Mouse (Mus musculus) stomach, postnatal 0 days (tissue): ENCODE measurements around the gene Utrn. TPM values are rescaled to one million over a fixed set of nuclear protein-coding genes. Genes with fewer than 3 reads are reported as not detected.

Experiments used
- ATAC-seq: fragments of 200-750 bp; cut with Nextera tagmentation; 2 replicates; pipeline ENCODE4 v1.8.0; 2017; ENCODE audit not compliant: low FRiP score, low TSS enrichment
- DNase-seq: peaks from one replicate; pipeline ENCODE4 v3.0.0-alpha.2; 2016; ENCODE audit warnings: low spot score
- H3K27ac ChIP-seq: fragments of 300-500 bp; sonication (generic); replicated peaks from 2 replicates; pipeline ENCODE4 v1.5.1; 2014; ENCODE audit warnings: mild to moderate bottlenecking, control low read depth
- H3K27me3 ChIP-seq: fragments of 300-500 bp; sonication (generic); 2 replicates; pipeline ENCODE4 v1.6.1; 2014; ENCODE audit warnings: low read length; ENCODE audit not compliant: control insufficient read depth, insufficient read depth
- H3K36me3 ChIP-seq: fragments of 300-500 bp; sonication (generic); 2 replicates; pipeline ENCODE4 v1.6.1; 2014; ENCODE audit warnings: low read length, mixed read lengths; ENCODE audit not compliant: control insufficient read depth, insufficient read depth
- H3K4me1 ChIP-seq: fragments of 300-500 bp; sonication (generic); replicated peaks from 2 replicates; pipeline ENCODE4 v1.6.1; 2014; ENCODE audit warnings: antibody characterized with exemption; ENCODE audit not compliant: control insufficient read depth, insufficient read depth
- H3K4me2 ChIP-seq: fragments of 300-500 bp; sonication (generic); replicated peaks from 2 replicates; pipeline ENCODE4 v1.6.1; 2014; ENCODE audit warnings: low read depth, mild to moderate bottlenecking, control low read depth, moderate library complexity
- H3K4me3 ChIP-seq: fragments of 300-500 bp; sonication (generic); 2 replicates; pipeline ENCODE4 v1.5.1; 2014; ENCODE audit warnings: low read depth, low read length, control low read depth
- H3K9ac ChIP-seq: fragments of 300-500 bp; sonication (generic); 2 replicates; pipeline ENCODE4 v1.6.1; 2014; ENCODE audit warnings: mild to moderate bottlenecking, low read length, control low read depth, mixed read lengths
- H3K9me3 ChIP-seq: fragments of 300-500 bp; sonication (generic); 2 replicates; pipeline ENCODE4 v1.6.1; 2016; ENCODE audit warnings: low read length; ENCODE audit not compliant: control insufficient read depth
- CTCF ChIP-seq: IDR thresholded peaks from 2 replicates; pipeline ENCODE4 v1.5.1; 2016; ENCODE audit warnings: antibody characterized with exemption, low read depth, mild to moderate bottlenecking, moderate library complexity
- EP300 ChIP-seq: optimal IDR thresholded peaks from 2 replicates; pipeline ENCODE3; 2016; ENCODE audit warnings: antibody characterized with exemption
- WGBS: fragments of 180-500 bp; shearing (Covaris S2); extraction: QIAGEN DNeasy Blood & Tissue Kit; methylation state at CpG from one replicate; pipeline ENCODE4 v1.1.7; 2014; 5-methylcytosine and 5-hydroxymethylcytosine counted together
- polyA plus RNA-seq: library from polyadenylated mRNA; unstranded; fragments of >200 nt; fragmentation: Nextera tagmentation; extraction: Ambion mirVana; gene quantifications from 2 replicates; pipeline ENCODE4 v1.2.1, GENCODE M21; 2015

Utrn gene
- polyA plus RNA-seq, 1 experiment from 2014 or later: 40.4 TPM

DNA sequence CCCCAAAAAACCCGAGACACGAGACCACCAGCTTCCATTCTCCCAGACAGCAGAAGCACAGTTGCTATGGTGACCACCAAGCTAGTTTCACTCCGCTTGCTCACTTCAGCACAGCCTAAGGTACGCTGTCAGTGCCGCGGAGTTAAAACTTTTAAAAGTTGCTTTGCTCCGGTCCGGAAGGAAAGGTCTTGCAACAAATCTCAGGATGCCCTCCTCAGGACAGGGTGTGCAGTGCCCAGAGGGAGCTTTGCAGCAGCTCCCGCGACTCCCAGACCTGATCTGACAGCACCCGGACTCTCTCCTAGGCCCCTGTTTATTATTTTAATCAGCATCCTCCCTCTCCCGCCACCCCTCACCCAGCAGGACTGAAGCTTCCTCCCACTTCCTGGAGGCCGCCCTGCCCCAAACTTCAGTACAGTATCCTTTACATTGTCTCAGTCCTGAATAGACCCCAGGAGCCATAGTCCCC is 320.5 kb downstream of the Utrn start:
- Histone ChIP-seq H3K4me1 (no peaks in the 10 kb centered on the region; the same call in 1 of the 2 replicates), H3K27ac (peak overlapping the region; percentile 58), H3K36me3 (no peaks in the 10 kb centered on the region), H3K4me2 (peak overlapping the region; percentile 63), H3K4me3 (peak overlapping the region; percentile 36), H3K27me3 (no peaks in the 10 kb centered on the region), H3K9me3 (no peaks in the 10 kb centered on the region), H3K9ac (peak overlapping the region; percentile 48)
- TF ChIP-seq CTCF (peak; percentile 46; the same call in 1 of the 2 replicates), EP300 (no peak)
- ATAC-seq: peak; percentile 53; the same call in 1 of the 2 replicates
- peak; percentile 24 for DNase-seq
- under 1% methylated on average over 13 of the region's 13 CpGs for WGBS

DNA sequence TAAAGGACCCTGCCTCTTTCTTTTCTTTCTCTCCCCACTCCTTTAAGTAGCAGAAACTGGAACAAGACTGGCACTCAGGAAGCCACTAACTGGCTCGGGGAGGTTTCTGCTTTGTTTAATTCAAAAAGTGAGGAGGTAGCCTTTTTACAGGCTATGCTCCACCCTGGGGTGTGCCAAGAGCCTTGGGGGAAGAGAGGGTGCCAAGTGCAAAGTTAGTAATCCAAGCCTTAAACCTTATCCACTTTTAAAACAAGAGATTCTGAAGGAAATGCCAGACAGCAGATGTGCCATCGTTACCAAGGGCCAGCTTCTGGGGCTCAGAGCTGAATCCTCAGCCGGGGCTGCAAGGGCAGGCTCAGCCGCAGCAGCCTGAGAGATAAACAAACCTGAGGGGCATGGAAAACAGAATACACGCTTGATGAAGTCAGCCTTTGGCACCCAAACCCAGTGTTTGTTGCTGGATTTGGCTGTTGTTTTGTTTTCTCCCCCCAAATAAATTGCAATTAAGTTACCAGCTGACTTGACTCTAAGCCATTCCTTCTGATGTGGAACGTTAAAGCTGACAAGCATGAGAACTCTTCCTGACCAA is 322.0 kb downstream of the Utrn start:
- H3K4me3 ChIP-seq: peak overlapping the region; percentile 22
- TF ChIP-seq EP300 (no peak), CTCF (no peak)
- H3K9ac ChIP-seq: no peak overlapping the region; the same call in 1 of the 2 replicates

DNA sequence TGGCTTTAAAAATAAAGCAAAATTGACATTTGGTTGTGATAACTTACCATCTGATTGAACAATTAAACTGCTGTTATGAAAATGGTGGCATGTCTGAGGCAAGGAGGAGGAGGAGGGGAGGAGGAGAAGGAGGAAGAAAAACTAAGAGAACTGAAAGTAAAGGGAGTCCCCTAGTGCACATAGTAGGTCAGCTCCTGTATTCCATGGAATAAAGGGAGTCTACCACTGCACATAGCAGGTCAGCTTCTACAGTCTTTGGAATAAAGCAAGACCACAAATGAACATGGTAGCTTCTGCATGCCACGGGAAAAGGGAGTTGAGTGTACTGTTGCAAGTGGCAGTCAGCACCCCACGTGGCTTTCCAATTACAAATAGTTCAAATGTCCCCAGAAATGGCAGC is 323.7 kb downstream of the Utrn start:
- Histone ChIP-seq H3K9ac (no peak overlapping the region), H3K4me2 (no peak overlapping the region), H3K4me3 (no peak overlapping the region), H3K9me3 (no peaks in the 10 kb centered on the region), H3K4me1 (no peaks in the 10 kb centered on the region; the same call in 1 of the 2 replicates), H3K27ac (no peak overlapping the region), H3K27me3 (no peaks in the 10 kb centered on the region), H3K36me3 (no peaks in the 10 kb centered on the region)
- ATAC-seq (no peak), DNase-seq (no peak)
- 78% methylated on average over 2 of the region's 2 CpGs for WGBS
- TF ChIP-seq CTCF (no peak), EP300 (no peak)

More for the DNA sequence above, 322.0 kb downstream of the Utrn start:
- no peak for ATAC-seq
- Histone ChIP-seq H3K27me3 (no peaks in the 10 kb centered on the region), H3K4me1 (no peaks in the 10 kb centered on the region; the same call in 1 of the 2 replicates), H3K27ac (no peak overlapping the region), H3K36me3 (no peaks in the 10 kb centered on the region), H3K9me3 (no peaks in the 10 kb centered on the region), H3K4me2 (peak overlapping the region; percentile 24; the same call in 1 of the 2 replicates)
- WGBS: 14% methylated on average over 6 of the region's 6 CpGs
- peak; percentile 18 for DNase-seq

DNA sequence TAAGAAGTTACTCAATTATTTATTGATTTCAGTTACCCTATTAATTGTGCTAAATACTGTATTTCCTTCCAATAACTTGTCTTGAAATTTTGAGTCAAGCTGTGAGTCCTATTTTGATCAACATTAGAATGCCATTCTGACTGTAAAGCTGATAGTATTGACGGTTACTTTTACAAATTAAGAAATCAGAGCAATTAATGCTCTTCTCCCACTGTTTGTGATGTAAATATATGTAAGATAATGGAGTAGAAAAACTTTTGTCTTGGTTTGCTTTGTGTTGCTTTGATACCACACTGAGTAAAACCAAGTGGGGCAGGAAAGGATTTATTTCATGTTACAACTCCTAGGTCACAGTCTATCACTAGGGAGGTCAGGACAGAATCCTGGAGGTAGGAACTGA is 327.4 kb downstream of the Utrn start:
- H3K27me3 ChIP-seq: no peaks in the 10 kb centered on the region
- ATAC-seq: no peak
- H3K4me1 ChIP-seq: no peaks in the 10 kb centered on the region
- H3K9ac ChIP-seq: no peak overlapping the region
- no peak overlapping the region for H3K27ac ChIP-seq
- H3K9me3 ChIP-seq: no peaks in the 10 kb centered on the region
- H3K36me3 ChIP-seq: no peaks in the 10 kb centered on the region
- H3K4me2 ChIP-seq: no peak overlapping the region
- 69% methylated on average over 1 of the region's 1 CpGs for WGBS
- DNase-seq: no peak
- TF ChIP-seq EP300 (no peak), CTCF (no peak)
- no peak overlapping the region for H3K4me3 ChIP-seq

DNA sequence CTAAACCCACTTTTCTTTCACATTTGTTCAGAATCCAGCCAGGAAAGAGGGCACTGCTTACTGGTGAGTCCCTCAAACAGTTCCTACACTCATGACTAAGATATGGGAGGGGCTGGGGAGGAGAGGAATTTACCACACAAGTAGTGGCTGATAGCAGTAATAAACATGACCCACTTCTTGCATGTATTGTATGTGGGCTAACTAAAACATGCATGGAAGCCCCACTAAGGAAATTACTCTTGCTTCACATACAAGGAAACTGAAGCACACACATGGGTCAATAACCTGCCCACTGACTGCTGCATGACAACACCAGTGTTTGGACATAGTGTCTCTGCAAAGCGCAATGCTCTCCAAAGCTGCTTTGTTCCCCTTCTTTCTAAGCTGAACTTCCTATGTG is 333.9 kb downstream of the Utrn start:
- ATAC-seq (no peak), DNase-seq (no peak)
- H3K4me1 ChIP-seq: no peaks in the 10 kb centered on the region
- no peak overlapping the region for H3K4me2 ChIP-seq
- H3K9ac ChIP-seq: no peak overlapping the region
- H3K36me3 ChIP-seq: no peaks in the 10 kb centered on the region
- no peak overlapping the region for H3K27ac ChIP-seq
- WGBS: 100% methylated on average over 1 of the region's 1 CpGs
- no peaks in the 10 kb centered on the region for H3K9me3 ChIP-seq
- TF ChIP-seq EP300: no peak
- TF ChIP-seq CTCF: no peak
- H3K4me3 ChIP-seq: no peak overlapping the region
- no peaks in the 10 kb centered on the region for H3K27me3 ChIP-seq

DNA sequence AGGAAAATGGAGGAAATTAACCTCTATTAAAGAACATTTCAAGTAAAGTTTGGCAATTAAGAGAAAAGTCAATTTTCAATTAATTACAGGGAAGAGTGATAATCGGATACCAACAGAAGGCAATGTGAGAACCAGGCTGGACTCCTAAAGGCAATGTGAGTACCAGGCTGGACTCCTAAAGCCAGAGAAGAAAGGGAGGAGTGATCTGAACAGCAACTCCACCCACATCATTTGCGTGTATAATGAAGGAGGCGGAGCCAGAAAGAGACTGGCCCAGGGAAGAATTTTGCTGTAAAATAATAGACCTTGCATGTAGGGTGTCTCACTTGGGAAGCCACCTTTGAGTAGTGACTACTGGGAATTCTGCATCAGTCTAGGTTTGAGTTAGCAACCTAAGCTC is 334.4 kb downstream of the Utrn start:
- Histone ChIP-seq H3K4me1 (no peaks in the 10 kb centered on the region), H3K9ac (no peak overlapping the region), H3K4me2 (no peak overlapping the region), H3K4me3 (no peak overlapping the region), H3K9me3 (no peaks in the 10 kb centered on the region), H3K27me3 (no peaks in the 10 kb centered on the region), H3K27ac (no peak overlapping the region), H3K36me3 (no peaks in the 10 kb centered on the region)
- TF ChIP-seq CTCF: no peak
- TF ChIP-seq EP300: no peak
- DNase-seq: no peak
- ATAC-seq: no peak
- 80% methylated on average over 3 of the region's 3 CpGs for WGBS
